Comparison of ENCODE assay signal across 8 mouse cellular contexts in the genomic region with DNA sequence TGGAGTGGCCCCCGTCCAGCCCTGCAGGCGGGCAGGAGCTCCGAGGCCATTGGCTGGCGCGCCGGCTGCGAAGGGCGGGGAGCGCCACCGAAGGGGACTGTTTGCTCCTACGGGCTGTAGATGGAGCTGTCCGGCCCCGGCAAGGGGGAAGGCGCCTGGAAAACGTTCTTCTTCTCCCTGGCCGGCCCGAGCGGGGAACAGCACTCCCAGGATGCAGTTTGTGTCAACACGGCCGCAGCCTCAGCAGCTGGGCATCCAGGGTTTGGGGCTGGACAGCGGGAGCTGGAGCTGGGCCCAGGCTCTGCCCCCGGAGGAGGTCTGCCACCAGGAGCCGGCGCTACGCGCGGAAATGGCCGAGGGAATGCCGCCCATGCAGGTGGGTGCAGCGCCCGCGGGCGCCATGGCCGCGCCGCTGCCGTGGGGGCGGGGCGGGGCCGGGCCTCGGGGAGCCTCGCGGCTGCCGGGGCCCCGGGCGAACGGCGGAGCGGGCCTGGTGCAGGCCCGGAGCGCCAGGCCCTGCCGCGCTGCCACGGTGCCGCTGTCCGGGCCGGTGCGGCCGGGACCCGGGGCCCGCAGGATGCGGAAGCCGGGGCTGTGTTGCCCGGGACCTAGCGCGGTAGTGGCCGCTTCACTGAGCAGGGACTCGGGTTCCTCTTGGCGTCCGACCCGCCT. TPM values are rescaled to one million over a fixed set of nuclear protein-coding genes. Genes with fewer than 3 reads are reported as not detected.
DNase-seq lines count a peak whose midpoint lies in the region; ATAC-seq and TF ChIP-seq lines count a peak whose summit lies in the region.

No protein-coding gene starts in this region.

- whole genome bisulfite sequencing in heart, embryonic 11.5 days (ENCODE audit: insufficient replicate concordance), result under 1% methylated on average over 63 of the region's 71 CpGs
- WGBS in kidney, embryonic 16.5 days, result under 1% methylated on average over 62 of the region's 71 CpGs
- under 1% methylated on average over 69 of the region's 71 CpGs for WGBS in liver, adult 2 months

- peak overlapping the region; percentile 93 for H3K9ac ChIP-seq in heart, embryonic 11.5 days (ENCODE audit: low read depth, low read length)
- peak overlapping the region; percentile 96 for H3K9ac ChIP-seq in kidney, embryonic 16.5 days (replicated peaks; ENCODE audit: low read length)
- peak overlapping the region; percentile 86 for H3K9ac ChIP-seq in liver, adult 2 months (ENCODE audit: low read depth, low read length)

- H3K27me3 ChIP-seq in heart, embryonic 11.5 days (ENCODE audit: control insufficient read depth, insufficient read depth, low read length), result no peaks in the 10 kb centered on the region
- no peaks in the 10 kb centered on the region for H3K27me3 ChIP-seq in kidney, embryonic 16.5 days (ENCODE audit: insufficient read depth, low read length)
- H3K27me3 ChIP-seq in liver, adult 2 months (ENCODE audit: control insufficient read depth, insufficient read depth, low read length), result no peaks in the 10 kb centered on the region
- no peaks in the 10 kb centered on the region for H3K27me3 ChIP-seq in myocyte (ENCODE audit: control insufficient read depth, insufficient read depth, insufficient read length)
- no peaks in the 10 kb centered on the region for H3K27me3 ChIP-seq in splenic B cell, adult 2 months (ENCODE audit: control insufficient read depth, insufficient read depth, low read length, poor library complexity, severe bottlenecking)

- peaks cover 5% of the 10 kb centered on the region; the same call in 1 of the 2 replicates for H3K36me3 ChIP-seq in heart, embryonic 11.5 days (ENCODE audit: control insufficient read depth, insufficient read depth, low read length)
- peaks cover 25% of the 10 kb centered on the region for H3K36me3 ChIP-seq in kidney, embryonic 16.5 days (ENCODE audit: insufficient read depth, low read length)
- peaks cover 6% of the 10 kb centered on the region for H3K36me3 ChIP-seq in liver, adult 2 months (ENCODE audit: control insufficient read depth, insufficient read depth, low read length)
- peaks cover 24% of the 10 kb centered on the region for H3K36me3 ChIP-seq in myocyte (ENCODE audit: control insufficient read depth, insufficient read depth)
- no peaks in the 10 kb centered on the region for H3K36me3 ChIP-seq in splenic B cell, adult 2 months (ENCODE audit: control insufficient read depth, insufficient read depth, low read length, poor library complexity, severe bottlenecking)

- no peaks in the 10 kb centered on the region for H3K9me3 ChIP-seq in heart, embryonic 11.5 days (replicated peaks; ENCODE audit: control insufficient read depth, low read length)
- H3K9me3 ChIP-seq in kidney, embryonic 16.5 days (ENCODE audit: low read length), result no peaks in the 10 kb centered on the region

- H3K79me2 ChIP-seq in liver, adult 2 months (ENCODE audit: control insufficient read depth, insufficient read depth, low read length), result peaks cover 18% of the 10 kb centered on the region; the same call in 1 of the 2 replicates
- H3K79me2 ChIP-seq in myocyte (ENCODE audit: control insufficient read depth, insufficient read depth), result peaks cover 36% of the 10 kb centered on the region

- peak overlapping the region; percentile 87 for H3K4me2 ChIP-seq in heart, embryonic 11.5 days
- peak overlapping the region; percentile 90 for H3K4me2 ChIP-seq in kidney, embryonic 16.5 days (replicated peaks; ENCODE audit: low read depth, low read length)
- H3K4me2 ChIP-seq in myocyte (ENCODE audit: low read depth), result peak overlapping the region; percentile 92

- H3ac ChIP-seq in myocyte (ENCODE audit: control insufficient read depth, insufficient read length), result peak overlapping the region; percentile 67

- ATAC-seq in heart, embryonic 11.5 days (replicated peaks; ENCODE audit: insufficient number of reproducible peaks, low FRiP score, low TSS enrichment), result peak; percentile 92
- peak; percentile 97 for ATAC-seq in kidney, embryonic 16.5 days (ENCODE audit: low FRiP score, low TSS enrichment)

- H3K4me1 ChIP-seq in bone marrow macrophage, adult 2 months (ENCODE audit: control insufficient read depth, insufficient read depth, low read length), result peaks cover 17% of the 10 kb centered on the region
- 0 out of 2 replicates have a peak, but pooled peaks cover 6% of the 10 kb centered on the region for H3K4me1 ChIP-seq in embryonic fibroblast, embryonic 13.5 days (ENCODE audit: control insufficient read depth, insufficient read depth, low read length)
- peaks cover 12% of the 10 kb centered on the region for H3K4me1 ChIP-seq in heart, embryonic 11.5 days (ENCODE audit: control insufficient read depth, insufficient read depth, low read length)
- H3K4me1 ChIP-seq in kidney, embryonic 16.5 days (ENCODE audit: insufficient read depth, low read length), result peaks cover 15% of the 10 kb centered on the region
- peaks cover 6% of the 10 kb centered on the region for H3K4me1 ChIP-seq in liver, adult 2 months (ENCODE audit: control insufficient read depth, insufficient read depth, low read length)

- H3K4me3 ChIP-seq in bone marrow macrophage, adult 2 months (ENCODE audit: insufficient read depth, low read length), result peak overlapping the region; percentile 75
- peak overlapping the region; percentile 63 for H3K4me3 ChIP-seq in embryonic fibroblast, embryonic 13.5 days (ENCODE audit: insufficient read depth, low read length)
- peak overlapping the region; percentile 91 for H3K4me3 ChIP-seq in heart, embryonic 11.5 days (ENCODE audit: low read depth, low read length)
- H3K4me3 ChIP-seq in kidney, embryonic 16.5 days (ENCODE audit: low read length), result peak overlapping the region; percentile 97
- peak overlapping the region; percentile 80 for H3K4me3 ChIP-seq in liver, adult 2 months (ENCODE audit: insufficient read depth, low read depth, low read length)
- peak overlapping the region; percentile 73 for H3K4me3 ChIP-seq in myocyte

- no peak for TF ChIP-seq CTCF in bone marrow macrophage, adult 2 months (IDR thresholded peaks at IDR 0.05; ENCODE audit: low read depth, low read length)
- TF ChIP-seq CTCF in embryonic fibroblast, embryonic 13.5 days (IDR thresholded peaks at IDR 0.05; ENCODE audit: borderline replicate concordance, insufficient read depth, low read length), result 0 out of 2 replicates have a peak, but pooled peaks have one; percentile 27
- peak; percentile 74 for TF ChIP-seq CTCF in liver, adult 2 months (IDR thresholded peaks at IDR 0.05; ENCODE audit: low read depth, low read length)

- no peak for TF ChIP-seq POLR2A in bone marrow macrophage, adult 2 months (IDR thresholded peaks at IDR 0.05; ENCODE audit: borderline replicate concordance, low read depth, low read length)
- TF ChIP-seq POLR2A in embryonic fibroblast, embryonic 13.5 days (IDR thresholded peaks at IDR 0.05; ENCODE audit: low read depth, low read length), result peak; percentile 85
- TF ChIP-seq POLR2A in liver, adult 2 months (IDR thresholded peaks at IDR 0.05; ENCODE audit: extremely low read depth, insufficient read depth, low read length), result peak; percentile 66; the same call in 1 of the 2 replicates
- TF ChIP-seq POLR2A in myocyte (IDR thresholded peaks at IDR 0.05; ENCODE audit: insufficient read length, low read depth), result peak; percentile 75

- peak overlapping the region; percentile 66 for H3K27ac ChIP-seq in bone marrow macrophage, adult 2 months (ENCODE audit: insufficient read depth, low read depth, low read length)
- peak overlapping the region; percentile 96 for H3K27ac ChIP-seq in embryonic fibroblast, embryonic 13.5 days (ENCODE audit: insufficient read depth, low read length)
- peak overlapping the region; percentile 96 for H3K27ac ChIP-seq in heart, embryonic 11.5 days (ENCODE audit: low read depth, low read length)
- H3K27ac ChIP-seq in kidney, embryonic 16.5 days (ENCODE audit: low read length), result peak overlapping the region; percentile 99
- H3K27ac ChIP-seq in liver, adult 2 months (replicated peaks; ENCODE audit: insufficient read depth, low read depth, low read length), result peak overlapping the region; percentile 82

- DNase-seq in A20 (ENCODE audit: low read depth, low spot score), result peak; percentile 90
- peak; percentile 81 for DNase-seq in liver, adult 2 months (ENCODE audit: extremely low read depth, low read depth, low spot score)
- DNase-seq in splenic B cell, adult 2 months (ENCODE audit: low read depth, low spot score), result peak; percentile 76

RNA-seq across cellular contexts. Expression of gene Zfp282, which starts 0.6 kb away (rescaled TPM):
- 6.6 and 7.0 TPM in 2 replicates for polyA plus RNA-seq in bone marrow macrophage, adult 2 months (2012; ENCODE audit: insufficient read depth, insufficient read length, missing spikeins)
- polyA plus RNA-seq in embryonic fibroblast, embryonic 13.5 days (2011; ENCODE audit: insufficient read length, low read depth, missing spikeins), result 8.0 and 9.6 TPM in 2 replicates
- polyA plus RNA-seq in heart, embryonic 11.5 days (2014; fragmentation: Nextera tagmentation; extraction: Ambion mirVana), result 6.0 and 6.8 TPM in 2 replicates
- 17.8 and 18.7 TPM in 2 replicates for polyA plus RNA-seq in kidney, embryonic 16.5 days (2015; fragmentation: Nextera tagmentation; extraction: Ambion mirVana)
- total RNA-seq in liver, adult 2 months (2014; rRNA removed), result 3.0 TPM in 2 replicates
- 1.7 and 2.6 TPM in 2 replicates for polyA plus RNA-seq in liver, adult 2 months (2012; rRNA removed)
- 22.4 TPM for polyA plus RNA-seq in myocyte (2012; fragmentation: generic; extraction: Trizol)

RNA-seq across cellular contexts. Expression of gene Zfp398, which starts 42.1 kb away (rescaled TPM):
- polyA plus RNA-seq in bone marrow macrophage, adult 2 months (2012; ENCODE audit: insufficient read depth, insufficient read length, missing spikeins), result 4.7 and 6.4 TPM in 2 replicates
- 6.4 and 8.1 TPM in 2 replicates for polyA plus RNA-seq in embryonic fibroblast, embryonic 13.5 days (2011; ENCODE audit: insufficient read length, low read depth, missing spikeins)
- 2.8 and 4.0 TPM in 2 replicates for polyA plus RNA-seq in heart, embryonic 11.5 days (2014; fragmentation: Nextera tagmentation; extraction: Ambion mirVana)
- polyA plus RNA-seq in kidney, embryonic 16.5 days (2015; fragmentation: Nextera tagmentation; extraction: Ambion mirVana), result 9.1 and 10.8 TPM in 2 replicates
- 4.0 and 4.6 TPM in 2 replicates for total RNA-seq in liver, adult 2 months (2014; rRNA removed)
- 3.3 and 4.5 TPM in 2 replicates for polyA plus RNA-seq in liver, adult 2 months (2012; rRNA removed)
- 2.2 TPM for polyA plus RNA-seq in myocyte (2012; fragmentation: generic; extraction: Trizol)

RNA-seq across cellular contexts. Expression of gene Zfp212, which starts 42.7 kb away (rescaled TPM):
- 9.6 and 11.6 TPM in 2 replicates for polyA plus RNA-seq in bone marrow macrophage, adult 2 months (2012; ENCODE audit: insufficient read depth, insufficient read length, missing spikeins)
- polyA plus RNA-seq in embryonic fibroblast, embryonic 13.5 days (2011; ENCODE audit: insufficient read length, low read depth, missing spikeins), result 8.5 and 8.9 TPM in 2 replicates
- polyA plus RNA-seq in heart, embryonic 11.5 days (2014; fragmentation: Nextera tagmentation; extraction: Ambion mirVana), result 6.9 and 7.7 TPM in 2 replicates
- polyA plus RNA-seq in kidney, embryonic 16.5 days (2015; fragmentation: Nextera tagmentation; extraction: Ambion mirVana), result 19.4 and 20.2 TPM in 2 replicates
- total RNA-seq in liver, adult 2 months (2014; rRNA removed), result 3.3 and 4.2 TPM in 2 replicates
- polyA plus RNA-seq in liver, adult 2 months (2012; rRNA removed), result 4.9 and 5.0 TPM in 2 replicates
- 9.7 TPM for polyA plus RNA-seq in myocyte (2012; fragmentation: generic; extraction: Trizol)

RNA-seq across cellular contexts. Expression of gene Zfp786, which starts 46.9 kb away (rescaled TPM):
- polyA plus RNA-seq in bone marrow macrophage, adult 2 months (2012; ENCODE audit: insufficient read depth, insufficient read length, missing spikeins), result 0.33 TPM in 1 of 2 replicates, not detected in the other
- 0.60 and 0.72 TPM in 2 replicates for polyA plus RNA-seq in embryonic fibroblast, embryonic 13.5 days (2011; ENCODE audit: insufficient read length, low read depth, missing spikeins)
- 1.1 and 1.7 TPM in 2 replicates for polyA plus RNA-seq in heart, embryonic 11.5 days (2014; fragmentation: Nextera tagmentation; extraction: Ambion mirVana)
- 3.6 and 3.9 TPM in 2 replicates for polyA plus RNA-seq in kidney, embryonic 16.5 days (2015; fragmentation: Nextera tagmentation; extraction: Ambion mirVana)
- total RNA-seq in liver, adult 2 months (2014; rRNA removed), result 0.07 and 0.28 TPM in 2 replicates
- polyA plus RNA-seq in liver, adult 2 months (2012; rRNA removed), result 0.12 and 0.27 TPM in 2 replicates
- 0.30 TPM for polyA plus RNA-seq in myocyte (2012; fragmentation: generic; extraction: Trizol)

Comparison
In these comparisons a context has a peak if more than half of its experiments do, and no peak if none do; other contexts are left out.
1. Peak in every context shown above with its lines: DNase-seq, ATAC-seq, H3K4me3 ChIP-seq and H3K27ac ChIP-seq.